Mouse (Mus musculus) kidney, postnatal 36 days (tissue): ENCODE results near the gene Apol7a.

ENCODE experiments used
- DNase-seq, 2 experiments: peaks; one replicate each; pipeline ENCODE4 v3.0.0; 2021 to 2022; ENCODE audit warnings: mixed read lengths in 2 of 2

Apol7a gene

GRCm38 (mm10) chr15:77344127-77345125, 54.5 kb downstream of the Apol7a start:
- peak; percentile 29 to 43 for DNase-seq

- DNase-seq: peak; percentile 87 to 92
Observed at GRCm38 (mm10) chr15:77343527-77344091, 55.3 kb downstream of the Apol7a start.

- DNase-seq: peak; percentile 18
Observed at GRCm38 (mm10) chr15:77342962-77343526, 55.9 kb downstream of the Apol7a start.

DNA sequence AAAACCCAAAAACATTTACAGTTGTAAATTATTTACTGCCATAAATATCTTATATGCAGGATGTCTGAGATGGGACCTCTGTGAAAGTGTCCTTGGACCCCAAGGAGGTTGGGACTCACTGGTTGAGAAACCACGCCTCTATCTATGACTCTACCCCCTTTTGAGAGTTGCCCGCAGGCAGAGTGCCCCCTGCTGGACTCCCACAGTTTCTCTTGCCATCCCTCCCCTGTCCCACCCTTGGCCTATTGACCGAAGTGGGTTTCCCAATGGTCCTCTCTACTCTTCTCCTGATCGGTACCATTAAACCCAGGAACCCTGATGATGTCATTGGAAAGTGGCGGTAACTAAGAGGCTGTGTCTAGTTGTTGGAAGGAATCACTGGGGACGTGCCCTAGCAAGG, 56.9 kb downstream of the Apol7a start:
- peak in 1 of 2 experiments; percentile 26 for DNase-seq

GRCm38 (mm10) chr15:77340581-77340980, 58.3 kb downstream of the Apol7a start:
- DNase-seq: no peak

GRCm38 (mm10) chr15:77338924-77339429, 59.9 kb downstream of the Apol7a start:
- no peak for DNase-seq

DNA sequence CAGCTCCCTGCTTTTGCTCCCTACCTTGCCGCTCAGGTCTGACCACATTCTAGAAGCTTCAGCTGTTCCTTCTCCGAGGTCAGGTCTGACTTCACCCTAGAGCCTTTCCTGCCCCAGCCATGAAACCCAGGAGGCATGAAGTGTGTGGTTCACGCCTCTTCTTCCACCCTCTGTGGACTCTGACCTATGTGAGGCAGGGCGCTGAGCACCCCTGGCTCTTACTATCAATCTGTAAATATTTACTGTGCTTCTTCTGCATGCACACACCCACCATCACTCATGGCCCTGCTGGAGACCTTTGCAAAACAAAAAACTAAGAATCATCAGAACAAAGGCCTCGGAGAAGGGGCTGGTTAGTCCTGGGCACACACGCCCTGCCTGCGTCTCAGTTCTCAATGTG, 60.5 kb downstream of the Apol7a start:
- DNase-seq: peak; percentile 42 to 50
